Mouse (Mus musculus): Measurements from ENCODE around the gene Chrna1. TPM values are rescaled to one million over a fixed set of nuclear protein-coding genes. Genes with fewer than 3 reads are reported as not detected.

The Chrna1 gene
- polyA plus RNA-seq (2015; fragmentation: Illumina TruSeq; extraction: RNeasy Lipid Tissue Mini Kit (QIAGEN cat#74804); ENCODE audit: insufficient read depth, low read depth, low replicate concordance): not detected

GRCm38 (mm10) chr2:73580166-73580565 lies at the start of gene Chrna1:
Gene Chrna1 (minus strand): TSS chr2:73580338.

GRCm38 (mm10) chr2:73529356-73530330 lies 50.5 kb downstream of the Chrna1 start, which contains the start of gene Wipf1:
Gene Wipf1 (minus strand): TSS chr2:73529734.

Other genes with a start within 250 kb of the Chrna1 start
- 0.50 TPM for gene Gpr155, start 193.8 kb downstream of the Chrna1 start, polyA plus RNA-seq (2015; fragmentation: Illumina TruSeq; extraction: RNeasy Lipid Tissue Mini Kit (QIAGEN cat#74804); ENCODE audit: insufficient read depth, low read depth, low replicate concordance)
- 3.7 TPM for gene Wipf1, start 50.6 kb downstream of the Chrna1 start, polyA plus RNA-seq (2015; fragmentation: Illumina TruSeq; extraction: RNeasy Lipid Tissue Mini Kit (QIAGEN cat#74804); ENCODE audit: insufficient read depth, low read depth, low replicate concordance)
- 3.9 TPM for gene Chn1, start 195.0 kb upstream of the Chrna1 start, polyA plus RNA-seq (2015; fragmentation: Illumina TruSeq; extraction: RNeasy Lipid Tissue Mini Kit (QIAGEN cat#74804); ENCODE audit: insufficient read depth, low read depth, low replicate concordance)